In genomic region chr7:45567780-45568516, GRCm38 (mm10) we compare ENCODE assay signal across 8 mouse cellular contexts. TPM values are rescaled to one million over a fixed set of nuclear protein-coding genes. Genes with fewer than 3 reads are reported as not detected.
DNase-seq lines count a peak whose midpoint lies in the region; ATAC-seq and TF ChIP-seq lines count a peak whose summit lies in the region.

No protein-coding gene starts in this region.

- no peaks in the 10 kb centered on the region for H3K36me3 ChIP-seq in lung, embryonic 14.5 days (ENCODE audit: insufficient read depth)

- peak; percentile 97 for ATAC-seq in lung, embryonic 14.5 days (ENCODE audit: insufficient read depth)
- peak; percentile 92 for ATAC-seq in neutrophil, adult 5-6 weeks (ENCODE audit: extremely low read depth, insufficient number of reproducible peaks, low FRiP score, poor library complexity, severe bottlenecking)

- DNase-seq in Muller cell, postnatal 12 days (ENCODE audit: inconsistent ontology term): peak; percentile 95
- DNase-seq in cerebellum, adult 9-10 months: peak; percentile 92
- peak; percentile 92 for DNase-seq in forelimb bud, embryonic 11.5 days (ENCODE audit: low read depth, low spot score)
- peak; percentile 90 for DNase-seq in heart, postnatal 4 days
- peak; percentile 83 to 90 for DNase-seq in layer of hippocampus, adult 8-10 months (ENCODE audit: low spot score in 2 of 2)
- peak; percentile 98 for DNase-seq in lung, embryonic 14.5 days
- peak; percentile 86 to 89 for DNase-seq in thymus, adult 18-20 months

- H3K27ac ChIP-seq in lung, embryonic 14.5 days (ENCODE audit: low read depth): peak overlapping the region; percentile 84

- H3K9me3 ChIP-seq in lung, embryonic 14.5 days (ENCODE audit: low read depth, low read length): no peaks in the 10 kb centered on the region

- peak overlapping the region; percentile 77 for H3K4me2 ChIP-seq in lung, embryonic 14.5 days

- peak overlapping the region; percentile 47 for H3K9ac ChIP-seq in lung, embryonic 14.5 days

- H3K4me1 ChIP-seq in lung, embryonic 14.5 days (ENCODE audit: insufficient read depth): peaks cover 3% of the 10 kb centered on the region; the same call in 1 of the 2 replicates

- H3K4me3 ChIP-seq in lung, embryonic 14.5 days (ENCODE audit: low read depth, low read length): peak overlapping the region; percentile 44

- no peaks in the 10 kb centered on the region for H3K27me3 ChIP-seq in lung, embryonic 14.5 days (ENCODE audit: insufficient read depth, low read length)

- under 1% methylated on average over 24 of the region's 24 CpGs for WGBS in lung, embryonic 14.5 days

- TF ChIP-seq CTCF in lung, embryonic 14.5 days (IDR thresholded peaks at IDR 0.05; ENCODE audit: low read depth): no peak

RNA-seq across cellular contexts. Expression of gene Bcat2, which starts 2.0 kb away (rescaled TPM):
- 10 to 100 TPM; 56.1 to 64.7 TPM for total RNA-seq in heart, postnatal 4 days (2021)
- total RNA-seq in layer of hippocampus, adult 8-10 months (2022): 10 to 100 TPM; 23.2 to 33.0 (median 29.9) TPM
- 48.9 and 53.4 TPM in 2 replicates for polyA plus RNA-seq in lung, embryonic 14.5 days (2014; fragmentation: Nextera tagmentation; extraction: Ambion mirVana)
- 14.9 and 17.3 TPM in 2 replicates for total RNA-seq in neutrophil, adult 5-6 weeks (2017)

RNA-seq across cellular contexts. Expression of gene Hsd17b14, which starts 13.3 kb away (rescaled TPM):
- total RNA-seq in heart, postnatal 4 days (2021): under 1 TPM in 1 of 2 experiments, not detected in 1; 0.20 TPM
- not detected for total RNA-seq in layer of hippocampus, adult 8-10 months (2022)
- 0.57 and 0.66 TPM in 2 replicates for polyA plus RNA-seq in lung, embryonic 14.5 days (2014; fragmentation: Nextera tagmentation; extraction: Ambion mirVana)
- total RNA-seq in neutrophil, adult 5-6 weeks (2017): 0.37 TPM in 1 of 2 replicates, not detected in the other

RNA-seq across cellular contexts. Expression of gene Plekha4, which starts 41.8 kb away (rescaled TPM):
- 1 to 10 TPM; 3.6 to 4.0 TPM for total RNA-seq in heart, postnatal 4 days (2021)
- 1 to 10 TPM in 3 of 4 experiments, under 1 TPM in 1; 0.80 to 1.9 (median 1.5) TPM for total RNA-seq in layer of hippocampus, adult 8-10 months (2022)
- 1.9 and 2.1 TPM in 2 replicates for polyA plus RNA-seq in lung, embryonic 14.5 days (2014; fragmentation: Nextera tagmentation; extraction: Ambion mirVana)
- total RNA-seq in neutrophil, adult 5-6 weeks (2017): 1.3 and 1.6 TPM in 2 replicates

RNA-seq across cellular contexts. Expression of gene Ppp1r15a, which starts 41.9 kb away (rescaled TPM):
- total RNA-seq in heart, postnatal 4 days (2021): 10 to 100 TPM; 40.7 to 42.1 TPM
- 10 to 100 TPM; 15.2 to 24.6 (median 19.0) TPM for total RNA-seq in layer of hippocampus, adult 8-10 months (2022)
- 15.6 and 17.5 TPM in 2 replicates for polyA plus RNA-seq in lung, embryonic 14.5 days (2014; fragmentation: Nextera tagmentation; extraction: Ambion mirVana)
- total RNA-seq in neutrophil, adult 5-6 weeks (2017): 288 and 364 TPM in 2 replicates

RNA-seq across cellular contexts. Expression of gene Fgf21, which starts 47.3 kb away (rescaled TPM):
- total RNA-seq in heart, postnatal 4 days (2021): not detected
- not detected for total RNA-seq in layer of hippocampus, adult 8-10 months (2022)
- not detected in 2 replicates for polyA plus RNA-seq in lung, embryonic 14.5 days (2014; fragmentation: Nextera tagmentation; extraction: Ambion mirVana)
- not detected in 2 replicates for total RNA-seq in neutrophil, adult 5-6 weeks (2017)

Comparison
In these comparisons a context has a peak if more than half of its experiments do, and no peak if none do; other contexts are left out.
1. Peak in every context shown above with its lines: DNase-seq, ATAC-seq, H3K4me3 ChIP-seq and H3K27ac ChIP-seq.